Mouse (Mus musculus): ENCODE measurements around the gene Cyld. TPM values are rescaled to one million over a fixed set of nuclear protein-coding genes. Genes with fewer than 3 reads are reported as not detected.
"Not testable (repeated sequence)": the region's sequence is repeated elsewhere in the genome, so short reads cannot be mapped to it uniquely, and the experiment has no call there.

Cyld gene
- polyA plus RNA-seq, 1 experiment from 2014 or later: 15.7 TPM

GRCm38 (mm10) chr8:88761980-88762379, 65.2 kb downstream of the Cyld start:
- WGBS: 88% methylated on average over 12 of the region's 12 CpGs
- H3K9ac ChIP-seq (ENCODE audit: low read depth, low read length): no peak overlapping the region
- H3K36me3 ChIP-seq (ENCODE audit: control insufficient read depth, insufficient read depth, low read length): no peaks in the 10 kb centered on the region
- ATAC-seq (ENCODE audit: low FRiP score) (no peak), DNase-seq (ENCODE audit: low spot score) (no peak)
- no peak overlapping the region for H3K4me3 ChIP-seq (ENCODE audit: low read depth, low read length)
- no peak overlapping the region for H3K4me2 ChIP-seq (replicated peaks; ENCODE audit: low read depth, low read length)
- no peak overlapping the region for H3K27ac ChIP-seq (ENCODE audit: low read depth, low read length)
- H3K4me1 ChIP-seq (replicated peaks; ENCODE audit: control insufficient read depth, insufficient read depth, low read length): no peaks in the 10 kb centered on the region
- no peaks in the 10 kb centered on the region for H3K27me3 ChIP-seq (ENCODE audit: control insufficient read depth, insufficient read depth, low read length)
- no peaks in the 10 kb centered on the region for H3K9me3 ChIP-seq (ENCODE audit: control insufficient read depth, low read length)

DNA sequence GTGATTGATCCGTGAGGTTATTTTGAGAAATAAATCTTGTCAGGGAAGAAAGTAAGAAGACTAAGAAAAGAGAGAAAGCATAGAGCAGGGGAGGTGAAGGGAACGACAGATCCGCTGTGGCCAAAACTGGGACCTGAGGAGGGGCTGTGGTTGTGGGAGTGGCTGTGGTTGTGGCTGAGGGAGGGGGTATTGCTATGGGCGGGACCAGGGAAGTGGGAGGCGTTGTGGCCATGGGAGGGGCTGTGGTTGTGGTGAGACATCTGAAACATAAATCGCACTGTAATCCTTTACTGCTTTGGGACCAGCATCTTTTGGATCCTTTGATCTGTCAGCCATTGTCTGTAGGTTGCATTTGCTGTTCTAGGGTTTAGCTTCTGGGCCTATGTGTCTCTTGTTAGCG, 74.4 kb downstream of the Cyld start:
- no peak overlapping the region for H3K9ac ChIP-seq (ENCODE audit: low read depth, low read length)
- H3K27ac ChIP-seq (ENCODE audit: low read depth, low read length): no peak overlapping the region
- no peaks in the 10 kb centered on the region for H3K36me3 ChIP-seq (ENCODE audit: control insufficient read depth, insufficient read depth, low read length)
- no peaks in the 10 kb centered on the region for H3K27me3 ChIP-seq (ENCODE audit: control insufficient read depth, insufficient read depth, low read length)
- no peaks in the 10 kb centered on the region for H3K4me1 ChIP-seq (replicated peaks; ENCODE audit: control insufficient read depth, insufficient read depth, low read length)
- H3K9me3 ChIP-seq (ENCODE audit: control insufficient read depth, low read length): no peaks in the 10 kb centered on the region
- H3K4me3 ChIP-seq (ENCODE audit: low read depth, low read length): no peak overlapping the region
- no peak overlapping the region for H3K4me2 ChIP-seq (replicated peaks; ENCODE audit: low read depth, low read length)
- DNase-seq (ENCODE audit: low spot score) (no peak), ATAC-seq (ENCODE audit: low FRiP score) (no peak)
- WGBS: 74% methylated on average over 7 of the region's 7 CpGs

DNA sequence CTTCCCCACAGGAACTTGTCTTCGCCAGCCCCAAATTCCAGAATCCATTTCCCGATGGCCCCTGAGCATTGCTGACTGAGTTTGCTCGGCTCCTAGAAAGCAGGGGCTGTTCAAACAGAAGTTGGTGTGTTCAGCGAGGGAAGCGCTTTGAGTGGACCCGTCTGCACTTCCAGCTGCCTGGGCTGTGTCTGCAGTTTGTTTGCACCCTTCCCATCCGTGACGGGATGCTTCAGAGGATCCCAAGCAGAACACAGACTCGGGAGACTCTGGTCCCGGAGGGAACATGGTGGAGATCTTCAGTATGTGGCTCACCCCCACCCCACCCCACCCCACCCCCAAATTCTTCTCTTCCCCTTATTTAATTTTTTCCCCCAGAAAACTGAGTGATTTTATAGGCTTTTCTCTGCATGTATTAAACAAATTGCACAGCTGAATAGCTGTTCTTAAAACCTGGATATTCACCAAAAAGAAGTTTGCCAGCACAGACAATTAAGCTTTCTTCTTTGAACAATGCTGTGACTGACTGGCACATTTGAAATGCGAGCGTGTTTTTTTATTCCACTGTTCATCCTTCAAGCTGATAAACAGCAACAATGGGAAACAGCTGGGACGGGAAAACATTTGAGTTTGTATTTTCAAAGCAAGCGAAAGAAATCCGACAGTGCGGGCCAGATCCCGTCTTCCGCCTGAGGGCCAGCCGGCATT, 77.9 kb downstream of the Cyld start:
- Histone ChIP-seq H3K36me3 (ENCODE audit: control insufficient read depth, insufficient read depth, low read length) (no peaks in the 10 kb centered on the region), H3K4me1 (replicated peaks; ENCODE audit: control insufficient read depth, insufficient read depth, low read length) (no peaks in the 10 kb centered on the region), H3K27me3 (ENCODE audit: control insufficient read depth, insufficient read depth, low read length) (no peaks in the 10 kb centered on the region), H3K27ac (ENCODE audit: low read depth, low read length) (no peak overlapping the region), H3K4me3 (ENCODE audit: low read depth, low read length) (no peak overlapping the region), H3K4me2 (replicated peaks; ENCODE audit: low read depth, low read length) (no peak overlapping the region), H3K9ac (ENCODE audit: low read depth, low read length) (no peak overlapping the region), H3K9me3 (ENCODE audit: control insufficient read depth, low read length) (no peaks in the 10 kb centered on the region)
- 47% methylated on average over 19 of the region's 19 CpGs for WGBS
- DNase-seq (ENCODE audit: low spot score): no peak
- ATAC-seq (ENCODE audit: low FRiP score): no peak

- Histone ChIP-seq H3K4me1 (replicated peaks; ENCODE audit: control insufficient read depth, insufficient read depth, low read length) (no peaks in the 10 kb centered on the region), H3K27ac (ENCODE audit: low read depth, low read length) (no peak overlapping the region), H3K4me3 (ENCODE audit: low read depth, low read length) (no peak overlapping the region), H3K27me3 (ENCODE audit: control insufficient read depth, insufficient read depth, low read length) (no peaks in the 10 kb centered on the region), H3K9me3 (ENCODE audit: control insufficient read depth, low read length) (no peaks in the 10 kb centered on the region), H3K4me2 (replicated peaks; ENCODE audit: low read depth, low read length) (no peak overlapping the region), H3K36me3 (ENCODE audit: control insufficient read depth, insufficient read depth, low read length) (no peaks in the 10 kb centered on the region), H3K9ac (ENCODE audit: low read depth, low read length) (no peak overlapping the region)
- WGBS: 60% methylated on average over 7 of the region's 7 CpGs
- ATAC-seq (ENCODE audit: low FRiP score) (no peak), DNase-seq (ENCODE audit: low spot score) (no peak)
Measured at GRCm38 (mm10) chr8:88775298-88775646, 78.4 kb downstream of the Cyld start.

GRCm38 (mm10) chr8:88780142-88780541, 83.3 kb downstream of the Cyld start:
- no peak overlapping the region for H3K27ac ChIP-seq (ENCODE audit: low read depth, low read length)
- no peaks in the 10 kb centered on the region for H3K27me3 ChIP-seq (ENCODE audit: control insufficient read depth, insufficient read depth, low read length)
- H3K9ac ChIP-seq (ENCODE audit: low read depth, low read length): no peak overlapping the region
- no peaks in the 10 kb centered on the region for H3K9me3 ChIP-seq (ENCODE audit: control insufficient read depth, low read length)
- H3K4me3 ChIP-seq (ENCODE audit: low read depth, low read length): no peak overlapping the region
- H3K4me2 ChIP-seq (replicated peaks; ENCODE audit: low read depth, low read length): no peak overlapping the region
- no peak for DNase-seq (ENCODE audit: low spot score)
- H3K4me1 ChIP-seq (replicated peaks; ENCODE audit: control insufficient read depth, insufficient read depth, low read length): no peaks in the 10 kb centered on the region
- 82% methylated on average over 3 of the region's 3 CpGs for WGBS
- H3K36me3 ChIP-seq (ENCODE audit: control insufficient read depth, insufficient read depth, low read length): no peaks in the 10 kb centered on the region
- ATAC-seq (ENCODE audit: low FRiP score): no peak

- H3K36me3 ChIP-seq (ENCODE audit: control insufficient read depth, insufficient read depth, low read length): no peaks in the 10 kb centered on the region
- no peaks in the 10 kb centered on the region for H3K27me3 ChIP-seq (ENCODE audit: control insufficient read depth, insufficient read depth, low read length)
- no peak overlapping the region for H3K4me3 ChIP-seq (ENCODE audit: low read depth, low read length)
- WGBS: 78% methylated on average over 5 of the region's 5 CpGs
- ATAC-seq (ENCODE audit: low FRiP score) (no peak), DNase-seq (ENCODE audit: low spot score) (no peak)
- no peak overlapping the region for H3K27ac ChIP-seq (ENCODE audit: low read depth, low read length)
- H3K9me3 ChIP-seq (ENCODE audit: control insufficient read depth, low read length): no peaks in the 10 kb centered on the region
- no peaks in the 10 kb centered on the region for H3K4me1 ChIP-seq (replicated peaks; ENCODE audit: control insufficient read depth, insufficient read depth, low read length)
- no peak overlapping the region for H3K4me2 ChIP-seq (replicated peaks; ENCODE audit: low read depth, low read length)
- H3K9ac ChIP-seq (ENCODE audit: low read depth, low read length): no peak overlapping the region
Measured at GRCm38 (mm10) chr8:88781283-88781682, 84.5 kb downstream of the Cyld start.

GRCm38 (mm10) chr8:88783722-88784121, 86.9 kb downstream of the Cyld start:
- ATAC-seq (ENCODE audit: low FRiP score): no peak
- Histone ChIP-seq H3K27me3 (ENCODE audit: control insufficient read depth, insufficient read depth, low read length) (no peaks in the 10 kb centered on the region), H3K9ac (ENCODE audit: low read depth, low read length) (no peak overlapping the region), H3K27ac (ENCODE audit: low read depth, low read length) (no peak overlapping the region), H3K4me1 (replicated peaks; ENCODE audit: control insufficient read depth, insufficient read depth, low read length) (no peaks in the 10 kb centered on the region), H3K9me3 (ENCODE audit: control insufficient read depth, low read length) (no peaks in the 10 kb centered on the region), H3K36me3 (ENCODE audit: control insufficient read depth, insufficient read depth, low read length) (no peaks in the 10 kb centered on the region), H3K4me2 (replicated peaks; ENCODE audit: low read depth, low read length) (no peak overlapping the region), H3K4me3 (ENCODE audit: low read depth, low read length) (no peak overlapping the region)
- no peak for DNase-seq (ENCODE audit: low spot score)
- WGBS: 50% methylated on average over 1 of the region's 1 CpGs

DNA sequence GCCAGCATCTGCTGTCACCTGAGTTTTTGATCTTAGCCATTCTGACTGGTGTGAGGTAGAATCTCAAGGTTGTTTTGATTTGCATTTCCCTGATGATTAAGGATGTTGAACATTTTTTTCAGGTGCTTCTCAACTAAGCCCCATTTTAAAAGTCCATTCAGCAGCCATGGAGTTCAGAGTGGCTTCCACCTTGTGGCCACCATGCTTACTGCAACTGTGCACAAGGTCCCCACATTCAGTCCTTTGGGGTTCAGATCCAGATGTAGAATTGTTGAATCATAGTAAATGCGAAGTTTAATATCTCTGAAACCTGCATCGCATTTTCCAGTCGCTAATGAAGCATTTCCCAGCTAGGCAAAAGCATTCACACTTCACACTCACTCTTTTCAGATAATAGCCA, 91.5 kb downstream of the Cyld start:
- H3K27me3 ChIP-seq (ENCODE audit: control insufficient read depth, insufficient read depth, low read length); DNase-seq (ENCODE audit: low spot score); H3K4me3 ChIP-seq (ENCODE audit: low read depth, low read length); H3K9me3 ChIP-seq (ENCODE audit: control insufficient read depth, low read length); H3K4me2 ChIP-seq (replicated peaks; ENCODE audit: low read depth, low read length); H3K27ac ChIP-seq (ENCODE audit: low read depth, low read length); H3K4me1 ChIP-seq (replicated peaks; ENCODE audit: control insufficient read depth, insufficient read depth, low read length); H3K36me3 ChIP-seq (ENCODE audit: control insufficient read depth, insufficient read depth, low read length); ATAC-seq (ENCODE audit: low FRiP score); H3K9ac ChIP-seq (ENCODE audit: low read depth, low read length): not testable (repeated sequence)
- 67% methylated on average over 3 of the region's 3 CpGs for WGBS

DNA sequence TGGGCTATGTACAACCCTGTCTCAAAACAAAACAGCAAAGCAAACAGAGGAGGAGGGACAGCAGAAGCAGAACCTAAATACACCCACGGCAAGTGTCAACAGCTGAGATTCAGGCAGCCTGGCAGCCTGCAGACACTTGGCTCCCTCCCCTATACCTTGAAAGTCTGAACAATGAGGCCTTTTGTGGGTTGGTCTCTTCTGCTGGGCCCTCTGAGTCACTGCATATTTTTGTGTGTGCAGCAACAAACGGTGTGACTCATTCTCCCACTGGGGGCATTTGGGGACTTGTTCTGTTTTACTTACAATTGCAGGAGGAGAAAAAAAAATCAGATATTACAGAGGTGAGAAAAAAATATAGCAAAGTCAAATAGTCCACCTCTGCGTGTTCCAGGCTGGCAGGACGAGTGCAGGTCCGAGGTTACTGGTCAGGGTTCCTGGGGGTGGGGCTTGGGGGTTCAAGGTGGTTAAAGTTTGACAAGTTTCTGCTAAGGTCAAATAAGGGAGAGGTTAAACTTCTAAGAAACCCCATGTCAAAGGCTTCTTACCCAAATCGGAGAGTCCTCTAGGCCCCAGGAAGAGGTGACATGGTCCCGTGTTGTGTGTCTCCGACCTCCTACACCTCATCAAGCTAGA, 96.0 kb downstream of the Cyld start:
- 73% methylated on average over 8 of the region's 8 CpGs for WGBS
- DNase-seq (ENCODE audit: low spot score): no peak
- Histone ChIP-seq H3K4me2 (replicated peaks; ENCODE audit: low read depth, low read length) (no peak overlapping the region), H3K9me3 (ENCODE audit: control insufficient read depth, low read length) (no peaks in the 10 kb centered on the region), H3K4me3 (ENCODE audit: low read depth, low read length) (no peak overlapping the region), H3K4me1 (replicated peaks; ENCODE audit: control insufficient read depth, insufficient read depth, low read length) (no peaks in the 10 kb centered on the region), H3K9ac (ENCODE audit: low read depth, low read length) (no peak overlapping the region), H3K27me3 (ENCODE audit: control insufficient read depth, insufficient read depth, low read length) (no peaks in the 10 kb centered on the region), H3K27ac (ENCODE audit: low read depth, low read length) (no peak overlapping the region), H3K36me3 (ENCODE audit: control insufficient read depth, insufficient read depth, low read length) (no peaks in the 10 kb centered on the region)
- no peak for ATAC-seq (ENCODE audit: low FRiP score)

All from hindbrain, embryonic 11.5 days (tissue).